Mouse (Mus musculus) stomach, embryonic 14.5 days (tissue): ENCODE measurements around the gene Man1c1. TPM values are rescaled to one million over a fixed set of nuclear protein-coding genes. Genes with fewer than 3 reads are reported as not detected.

ENCODE experiments used
- ATAC-seq: fragments of 200-750 bp; cut with Nextera tagmentation; 2 replicates; pipeline ENCODE4 v1.8.0; 2017; ENCODE audit warnings: low read depth, moderate TSS enrichment; ENCODE audit not compliant: insufficient number of reproducible peaks, insufficient read depth, low FRiP score
- H3K27ac ChIP-seq: fragments of 300-500 bp; sonication (generic); 2 replicates; pipeline ENCODE4 v1.5.1; 2014; ENCODE audit warnings: mild to moderate bottlenecking, low read length, moderate library complexity, mixed read lengths
- H3K27me3 ChIP-seq: fragments of 300-500 bp; sonication (generic); 2 replicates; pipeline ENCODE4 v1.6.1; 2014; ENCODE audit warnings: low read length, control low read depth, mixed read lengths; ENCODE audit not compliant: control insufficient read depth, insufficient read depth
- H3K36me3 ChIP-seq: fragments of 300-500 bp; sonication (generic); 2 replicates; pipeline ENCODE4 v1.6.1; 2014; ENCODE audit warnings: mild to moderate bottlenecking, control low read depth, low read length, moderate library complexity, mixed read lengths; ENCODE audit not compliant: control insufficient read depth, insufficient read depth
- H3K4me1 ChIP-seq: fragments of 300-500 bp; sonication (generic); 2 replicates; pipeline ENCODE4 v1.6.1; 2014; ENCODE audit warnings: low read length, control low read depth, mixed read lengths; ENCODE audit not compliant: control insufficient read depth, insufficient read depth
- H3K4me2 ChIP-seq: fragments of 300-500 bp; sonication (generic); replicated peaks from 2 replicates; pipeline ENCODE4 v1.6.1; 2014; ENCODE audit warnings: low read depth, low read length, control low read depth
- H3K4me3 ChIP-seq: fragments of 300-500 bp; sonication (generic); 2 replicates; pipeline ENCODE4 v1.5.1; 2014; ENCODE audit warnings: low read depth, low read length, control low read depth
- H3K9ac ChIP-seq: fragments of 300-500 bp; sonication (generic); replicated peaks from 2 replicates; pipeline ENCODE4 v1.6.1; 2014; ENCODE audit warnings: low read depth, mild to moderate bottlenecking, control low read depth, low read length, moderate library complexity, mixed read lengths
- H3K9me3 ChIP-seq: fragments of 300-500 bp; sonication (generic); 2 replicates; pipeline ENCODE4 v1.6.1; 2016; ENCODE audit warnings: low read depth, low read length, control low read depth; ENCODE audit not compliant: control insufficient read depth
- WGBS: fragments of 180-500 bp; shearing (Covaris S2); extraction: QIAGEN DNeasy Blood & Tissue Kit; methylation state at CpG from one replicate; pipeline ENCODE4 v1.1.7; 2014; 5-methylcytosine and 5-hydroxymethylcytosine counted together
- microRNA-seq: library from miRNA; unstranded; fragments of <30 nt; microRNA quantifications from one replicate; pipeline ENCODE4, GENCODE M21; 2016
- polyA plus RNA-seq: library from polyadenylated mRNA; unstranded; fragments of >200 nt; fragmentation: Nextera tagmentation; extraction: Ambion mirVana; gene quantifications from 2 replicates; pipeline ENCODE4 v1.2.1, GENCODE M21; 2014

Man1c1 gene
- polyA plus RNA-seq, 1 experiment from 2014 or later, result 1.7 TPM

GRCm38 (mm10) chr4:134511730-134512129 lies 192.4 kb downstream of the Man1c1 start:
- H3K27me3 ChIP-seq, result no peaks in the 10 kb centered on the region
- H3K9ac ChIP-seq, result peak overlapping the region; percentile 38; the same call in 1 of the 2 replicates
- WGBS, result 72% methylated on average over 6 of the region's 6 CpGs
- peak overlapping the region; percentile 85 for H3K4me2 ChIP-seq
- no peaks in the 10 kb centered on the region for H3K9me3 ChIP-seq
- H3K4me1 ChIP-seq, result peaks cover 6% of the 10 kb centered on the region; the same call in 1 of the 2 replicates
- peak overlapping the region; percentile 60 for H3K4me3 ChIP-seq
- H3K36me3 ChIP-seq, result no peaks in the 10 kb centered on the region
- H3K27ac ChIP-seq, result no peak overlapping the region
- no peak for ATAC-seq

Small RNA genes within 50 kb of the gene (microRNA-seq; reads per million reads assigned to microRNA genes)
- gene Mir6403, result not detected

Other genes starting within 250 kb of the Man1c1 start
- gene Stmn1, start 236.0 kb downstream of the Man1c1 start, polyA plus RNA-seq, result 1,523 and 1,653 TPM in 2 replicates
- gene Paqr7, start 207.6 kb downstream of the Man1c1 start, polyA plus RNA-seq, result 2.2 and 2.3 TPM in 2 replicates
- 4.6 and 5.4 TPM in 2 replicates for gene Aunip, start 193.3 kb downstream of the Man1c1 start, polyA plus RNA-seq
- gene Mtfr1l, start 168.9 kb downstream of the Man1c1 start, polyA plus RNA-seq, result 111 and 119 TPM in 2 replicates
- gene Selenon, start 152.1 kb downstream of the Man1c1 start, polyA plus RNA-seq, result 17.4 and 21.6 TPM in 2 replicates
- 18.9 and 20.3 TPM in 2 replicates for gene Ldlrap1, start 63.7 kb upstream of the Man1c1 start, polyA plus RNA-seq
- gene Maco1, start 149.1 kb upstream of the Man1c1 start, polyA plus RNA-seq, result 46.1 and 48.4 TPM in 2 replicates
- 1.2 and 1.6 TPM in 2 replicates for gene Rhd, start 160.2 kb upstream of the Man1c1 start, polyA plus RNA-seq
- gene Tmem50a, start 210.7 kb upstream of the Man1c1 start, polyA plus RNA-seq, result 180 and 186 TPM in 2 replicates
- 506 and 565 TPM in 2 replicates for gene Rsrp1, start 219.3 kb upstream of the Man1c1 start, polyA plus RNA-seq
- 67.7 and 71.7 TPM in 2 replicates for gene Syf2, start 226.6 kb upstream of the Man1c1 start, polyA plus RNA-seq